Mouse (Mus musculus) liver, adult (tissue): ENCODE measurements around the gene Axl.

Source experiments
- GATA4 ChIP-seq: IDR thresholded peaks from 2 replicates; pipeline ENCODE4 v1.6.1; 2014; ENCODE audit warnings: mild to moderate bottlenecking, low read length; ENCODE audit not compliant: insufficient replicate concordance

The Axl gene

GRCm38 (mm10) chr7:25780753-25781152, 7.8 kb downstream of the Axl start:
- TF ChIP-seq GATA4: no peak

GRCm38 (mm10) chr7:25780021-25780420, 8.5 kb downstream of the Axl start:
- no peak for TF ChIP-seq GATA4

GRCm38 (mm10) chr7:25768229-25768628, 20.3 kb downstream of the Axl start:
- no peak for TF ChIP-seq GATA4

DNA sequence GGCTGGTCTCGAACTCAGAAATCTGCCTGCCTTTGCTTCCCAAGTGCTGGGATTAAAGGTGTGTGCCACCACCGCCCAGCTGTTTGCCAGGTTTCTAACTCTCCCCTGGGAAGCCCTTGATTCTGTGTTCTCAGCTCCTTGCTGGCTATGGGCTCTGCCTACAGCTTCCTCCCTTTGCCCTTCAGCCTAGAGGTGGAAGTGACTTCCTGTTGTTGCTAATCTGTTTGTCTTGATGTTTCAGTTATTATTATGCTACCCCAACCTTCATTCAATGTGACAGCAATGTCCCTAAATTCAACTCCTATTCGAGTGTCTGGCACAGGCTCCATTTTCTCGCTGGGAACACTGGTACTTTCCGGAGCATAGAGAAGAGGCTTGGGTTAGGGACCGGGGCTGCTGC, 22.4 kb downstream of the Axl start:
- no peak for TF ChIP-seq GATA4

GRCm38 (mm10) chr7:25764221-25764620, 24.3 kb downstream of the Axl start:
- no peak for TF ChIP-seq GATA4

DNA sequence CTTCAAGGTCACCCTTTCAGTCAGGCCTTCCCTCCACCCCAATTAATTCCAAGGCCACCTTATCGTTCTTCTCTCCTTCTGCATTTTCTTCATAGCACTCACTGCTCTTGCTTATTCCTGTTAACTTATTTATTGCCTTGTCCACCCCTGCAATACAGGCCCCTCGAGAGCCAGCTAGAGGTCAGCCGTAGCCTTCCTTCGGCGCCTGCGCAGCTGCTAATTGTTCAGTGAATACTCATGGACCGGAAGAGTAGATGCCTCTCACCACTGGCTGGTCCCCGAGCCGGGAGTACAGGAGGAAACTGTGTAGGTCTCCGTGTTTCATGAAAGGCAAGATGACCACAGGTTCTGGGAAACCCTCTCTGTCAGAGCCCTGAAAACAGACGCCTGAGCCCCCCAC, 24.8 kb downstream of the Axl start:
- TF ChIP-seq GATA4: no peak

DNA sequence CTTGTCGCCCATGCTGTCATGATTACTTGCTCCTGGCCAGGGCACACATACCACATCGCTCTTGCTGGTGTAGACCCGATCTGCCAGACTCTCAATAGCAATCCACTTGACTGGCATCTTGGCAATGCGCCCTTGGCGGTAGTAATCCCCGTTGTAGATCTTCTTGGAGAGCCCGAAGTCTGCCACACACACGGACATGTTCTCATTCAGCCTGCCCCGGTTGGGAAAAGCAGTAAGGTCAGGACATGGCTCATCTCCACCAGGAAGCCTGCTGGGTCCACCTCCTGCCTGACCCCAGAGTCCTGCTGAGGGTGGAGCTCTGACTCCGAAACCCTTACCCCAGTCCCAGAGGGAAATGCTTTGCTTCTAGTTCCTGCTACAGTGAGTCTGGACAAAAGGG, 27.2 kb downstream of the Axl start:
- TF ChIP-seq GATA4: no peak

- TF ChIP-seq GATA4: no peak
These were observed 32.5 kb downstream of the Axl start for GRCm38 (mm10) chr7:25756011-25756410.

DNA sequence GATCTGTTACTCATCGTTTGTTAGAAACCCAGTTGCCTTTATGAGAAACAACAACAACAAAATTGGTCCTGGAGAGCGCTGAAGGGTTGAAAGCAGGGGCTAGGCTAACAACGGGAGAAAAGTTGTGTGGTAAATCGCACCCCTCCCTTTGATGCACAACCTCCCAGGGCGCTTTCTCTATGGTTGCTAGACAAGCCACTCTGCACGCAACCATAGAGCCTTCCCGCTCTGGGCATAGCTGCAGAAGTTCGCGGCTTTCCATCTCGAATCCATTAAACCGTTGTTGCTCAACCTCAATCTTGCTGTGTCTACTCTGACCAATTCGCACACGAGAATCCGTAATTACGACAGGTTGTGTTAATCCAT, 33.1 kb downstream of the Axl start:
- TF ChIP-seq GATA4: no peak

- TF ChIP-seq GATA4: 0 out of 2 replicates have a peak, but pooled peaks have one; percentile 3
These were observed 33.6 kb downstream of the Axl start, which contains the start of gene Hnrnpul1 for GRCm38 (mm10) chr7:25754738-25755467. Hnrnpul1 (minus strand) TSS chr7:25754757.

- TF ChIP-seq GATA4: no peak
These were observed 34.1 kb downstream of the Axl start for GRCm38 (mm10) chr7:25754439-25754737.

- no peak for TF ChIP-seq GATA4
These were observed 34.7 kb downstream of the Axl start for GRCm38 (mm10) chr7:25753643-25754438.

DNA sequence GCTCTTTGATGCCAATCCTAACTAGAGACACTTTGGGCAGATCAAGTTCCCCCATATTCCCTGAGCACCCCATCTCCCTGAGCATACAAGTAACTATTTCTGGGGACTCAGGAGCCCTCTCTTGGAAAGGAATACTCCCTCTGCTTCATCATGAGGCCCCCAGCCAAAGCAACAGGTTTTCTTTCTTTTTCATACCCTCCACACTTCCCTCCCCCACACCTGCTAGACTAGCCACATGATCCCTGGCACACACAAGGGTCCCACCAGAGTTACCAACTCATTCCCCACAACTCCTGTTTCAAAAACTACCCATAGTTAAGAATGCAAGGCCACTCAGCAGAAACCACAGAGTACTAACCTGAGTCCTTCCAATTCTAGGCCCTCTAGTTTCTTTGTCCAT, 35.4 kb downstream of the Axl start:
- no peak for TF ChIP-seq GATA4

DNA sequence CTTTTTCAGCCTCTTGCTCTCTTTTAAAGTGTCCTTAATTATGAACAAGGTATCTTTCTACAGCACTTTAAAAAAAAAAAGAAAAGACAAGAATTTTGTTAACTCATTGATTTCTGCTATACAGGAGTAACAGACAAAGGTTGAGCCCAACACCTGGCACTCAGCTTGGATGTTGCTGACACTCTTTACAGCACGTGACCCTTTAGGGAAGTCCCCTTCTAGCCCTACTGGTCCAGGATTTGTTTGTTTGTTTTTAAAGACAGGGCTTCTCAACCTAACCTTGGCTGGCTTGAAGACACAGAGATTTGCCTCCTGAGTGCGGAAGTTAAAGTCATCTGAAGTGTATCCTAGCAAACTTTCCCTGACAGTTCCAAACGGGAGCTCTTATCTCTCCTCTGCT, 41.7 kb downstream of the Axl start:
- no peak for TF ChIP-seq GATA4

- no peak for TF ChIP-seq GATA4
These were observed 50.2 kb downstream of the Axl start for GRCm38 (mm10) chr7:25738277-25738676.

DNA sequence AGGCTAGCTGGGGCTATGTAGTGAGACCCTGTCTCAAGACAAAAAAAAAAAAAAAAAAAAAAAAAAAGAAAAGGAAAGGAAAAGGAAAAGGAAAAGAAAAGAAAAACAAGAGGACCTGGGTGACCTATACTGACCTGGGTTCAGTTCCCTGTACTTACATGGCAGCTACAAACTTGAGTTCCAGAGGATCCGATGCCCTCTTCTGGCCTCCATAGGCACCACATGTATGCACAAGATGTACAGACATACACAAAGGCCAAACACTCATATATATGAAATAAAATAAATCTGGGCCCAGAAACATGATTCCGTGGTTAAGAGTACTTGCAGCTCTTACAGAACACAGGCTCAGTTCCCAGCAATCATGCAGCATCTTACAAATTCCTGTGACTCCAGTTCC, 51.6 kb downstream of the Axl start:
- no peak for TF ChIP-seq GATA4

DNA sequence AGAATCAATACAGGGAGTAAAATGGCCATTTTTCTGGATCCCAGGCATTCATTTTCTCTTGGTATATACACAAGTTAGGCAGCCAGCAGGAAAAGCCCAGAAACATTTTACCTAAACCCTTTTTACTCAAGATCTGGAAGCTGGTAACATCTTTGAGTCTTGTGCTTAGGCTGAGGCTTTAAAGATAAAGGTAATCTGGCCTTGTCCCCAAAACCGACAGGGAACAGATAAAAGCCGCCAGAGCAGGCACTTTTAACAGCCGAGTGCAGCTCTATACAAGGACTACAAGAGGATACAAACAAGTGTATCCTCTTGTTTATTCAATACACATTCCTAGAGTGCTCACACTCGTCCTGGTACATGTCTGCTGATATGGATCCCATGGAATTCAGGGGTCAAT, 53.5 kb downstream of the Axl start:
- TF ChIP-seq GATA4: no peak
